Mouse (Mus musculus) mouse trophoblast stem cell (cell line): ENCODE results near the gene Barhl1.

Source experiments
- in situ Hi-C, 2 experiments: fragments of 300-500 bp; cut with MseI, MboI; formaldehyde crosslinking; loops; 2 replicates in 1 of 2; 3 replicates in 1 of 2; pipeline ENCODE4 v1.15.1; 2025

Barhl1 gene

DNA sequence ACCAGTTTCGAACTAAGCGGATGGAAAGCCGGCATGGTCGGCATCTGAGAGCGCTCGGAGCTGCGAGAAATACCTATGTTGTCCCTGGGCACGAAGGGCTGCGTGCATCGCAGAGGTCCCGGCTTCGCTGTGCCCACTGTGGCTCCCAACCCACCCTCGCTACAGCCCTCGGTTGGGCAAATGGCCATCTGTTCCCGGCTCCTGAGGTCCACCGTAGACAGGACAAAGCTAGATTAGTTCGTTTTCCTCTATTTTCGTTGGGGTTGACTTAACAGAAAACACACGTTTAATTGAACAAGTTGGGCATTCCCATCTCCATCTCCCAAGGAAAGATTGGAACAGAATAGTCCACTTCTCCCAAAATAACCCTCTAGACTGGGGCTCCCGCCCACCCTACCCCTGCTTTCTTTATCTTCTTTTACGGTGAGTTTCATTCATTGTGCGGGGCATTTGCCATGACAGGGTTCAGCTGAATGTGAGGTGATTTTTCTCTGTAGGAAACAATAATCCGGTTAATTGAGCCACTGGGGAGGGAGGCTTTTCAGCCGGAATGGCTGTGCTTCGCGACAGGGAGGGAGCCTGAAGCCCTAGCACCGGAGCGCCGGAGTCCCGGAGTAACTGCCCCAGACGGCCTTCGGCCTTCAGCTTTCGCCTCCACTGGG is 4.3 kb downstream of the Barhl1 start:
- in situ Hi-C loops, result no loop called here

GRCm38 (mm10) chr2:28911331-28912038 is 5.0 kb downstream of the Barhl1 start:
- in situ Hi-C loops, result no loop called here

GRCm38 (mm10) chr2:28910877-28911276 is 5.6 kb downstream of the Barhl1 start:
- in situ Hi-C loops, result no loop called here

DNA sequence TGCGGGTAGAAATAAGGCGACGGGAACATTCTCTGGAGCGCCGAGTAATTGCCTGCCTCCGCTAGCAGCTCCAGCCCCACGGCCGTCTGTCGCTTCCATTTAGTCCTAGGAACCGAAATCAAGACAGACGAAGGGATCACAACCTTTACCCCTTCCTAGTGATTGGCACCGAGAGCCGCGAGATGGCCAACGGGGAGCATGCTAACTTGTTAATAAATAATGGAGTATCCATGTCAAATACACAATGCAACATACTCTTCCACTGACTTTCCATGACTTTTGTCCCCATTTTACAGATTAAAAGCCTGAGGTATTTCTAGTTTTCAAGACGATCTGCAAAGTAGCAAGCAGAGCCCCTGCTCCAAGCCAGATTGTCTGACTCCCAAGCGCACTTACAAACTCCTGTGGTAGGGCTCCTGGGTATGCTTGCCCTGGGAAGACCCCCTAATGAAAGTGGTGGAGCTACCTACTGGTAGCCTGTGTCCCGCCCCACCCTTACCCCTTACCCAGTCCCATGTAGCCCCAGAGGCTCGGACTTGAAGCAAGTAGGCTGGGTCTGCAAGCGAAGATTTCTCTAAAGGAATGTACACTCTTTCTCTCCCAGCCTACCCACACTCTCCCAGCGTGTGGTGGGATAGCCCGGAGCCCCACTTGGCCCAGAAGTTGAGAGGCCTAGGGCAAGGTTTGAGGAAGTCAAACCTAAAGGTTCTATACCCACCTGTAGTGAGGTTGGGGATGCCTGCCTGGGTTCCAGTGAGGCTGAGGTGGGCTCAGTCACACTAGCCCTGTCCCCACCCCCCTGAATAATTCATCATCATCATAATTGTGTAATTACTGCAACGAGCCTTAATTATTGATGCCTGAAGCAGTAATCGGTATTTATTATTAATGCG is 6.4 kb downstream of the Barhl1 start:
- in situ Hi-C loops, result no loop called here

- in situ Hi-C loops, result no loop called here
Observed at GRCm38 (mm10) chr2:28909186-28909817, 7.2 kb downstream of the Barhl1 start.

GRCm38 (mm10) chr2:28908389-28909153 is 7.9 kb downstream of the Barhl1 start:
- in situ Hi-C loops, result no loop called here

GRCm38 (mm10) chr2:28907691-28908388 is 8.6 kb downstream of the Barhl1 start:
- in situ Hi-C loops, result no loop called here

DNA sequence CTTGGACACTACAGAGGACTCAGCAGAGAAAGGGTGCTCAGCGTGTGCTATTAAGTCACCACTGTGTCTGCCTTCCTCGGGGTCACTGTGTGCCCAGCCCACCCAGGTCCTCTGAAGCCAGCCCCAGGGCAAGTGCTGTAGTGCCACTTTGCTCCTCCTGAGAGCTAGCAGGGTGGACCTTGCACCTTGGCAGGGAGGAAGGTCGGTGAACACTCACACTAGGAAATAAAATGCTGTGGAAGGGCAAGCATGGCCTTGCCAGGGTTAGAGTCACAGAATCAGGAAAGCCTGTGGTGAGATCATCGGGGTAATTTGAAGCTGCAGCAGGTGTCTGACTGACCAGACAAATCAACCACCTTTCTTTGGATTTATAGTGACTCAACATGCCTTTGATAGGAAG is 10.9 kb downstream of the Barhl1 start:
- in situ Hi-C loops, result no loop called here

GRCm38 (mm10) chr2:28904786-28905185 is 11.7 kb downstream of the Barhl1 start:
- in situ Hi-C loops, result no loop called here

DNA sequence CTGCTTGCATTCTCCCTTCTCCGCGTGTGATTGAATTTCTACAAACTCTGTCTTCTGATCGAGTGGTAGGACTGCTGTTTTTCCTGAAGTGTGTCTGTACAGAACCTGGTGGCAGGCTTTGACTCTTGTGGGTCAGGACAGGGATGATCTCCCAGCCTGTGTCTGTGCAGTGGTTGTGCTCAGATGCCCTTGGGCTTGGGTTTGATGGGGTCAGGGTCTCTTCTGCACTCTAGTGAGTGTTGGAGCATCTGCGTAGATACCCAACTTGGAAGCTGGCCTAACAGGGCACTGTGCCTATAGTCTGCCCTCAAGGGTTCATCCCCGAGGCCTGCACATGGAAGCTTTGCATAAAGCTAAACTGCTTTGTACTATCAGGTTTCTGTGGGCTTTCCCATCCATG is 12.6 kb downstream of the Barhl1 start:
- in situ Hi-C loops, result no loop called here

- in situ Hi-C loops, result no loop called here
Observed at GRCm38 (mm10) chr2:28902291-28902690, 14.2 kb downstream of the Barhl1 start.

DNA sequence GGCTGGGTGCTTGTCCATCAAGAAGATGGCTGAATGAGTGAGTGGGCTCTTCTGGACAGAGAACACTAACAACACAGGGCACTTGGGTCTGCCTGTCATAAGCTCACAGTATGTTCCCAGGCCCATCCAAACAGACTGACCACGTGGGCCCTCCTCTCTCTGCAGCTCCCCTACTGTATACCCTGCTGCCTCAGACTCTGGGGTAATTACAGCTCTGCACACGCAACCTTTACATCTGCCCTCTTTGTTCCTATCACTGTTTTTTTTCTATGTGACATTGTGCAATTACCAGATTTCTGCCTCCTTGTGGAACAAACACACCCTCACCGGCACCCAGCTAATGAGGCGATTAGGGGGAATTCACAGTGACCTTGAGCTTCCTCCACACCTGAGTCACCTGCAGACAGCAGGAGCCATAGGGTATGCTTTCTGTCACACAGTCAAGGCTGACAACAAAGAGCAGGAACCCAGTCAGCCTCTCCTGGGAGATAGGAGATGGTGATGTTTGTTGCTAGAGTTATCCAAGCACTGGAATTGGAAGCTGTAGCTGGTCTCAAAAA is 19.0 kb downstream of the Barhl1 start:
- in situ Hi-C loops, result no loop called here

GRCm38 (mm10) chr2:28895876-28896275 is 20.6 kb downstream of the Barhl1 start:
- in situ Hi-C loops, result no loop called here

GRCm38 (mm10) chr2:28893526-28893925 is 22.9 kb downstream of the Barhl1 start:
- in situ Hi-C loops, result no loop called here

DNA sequence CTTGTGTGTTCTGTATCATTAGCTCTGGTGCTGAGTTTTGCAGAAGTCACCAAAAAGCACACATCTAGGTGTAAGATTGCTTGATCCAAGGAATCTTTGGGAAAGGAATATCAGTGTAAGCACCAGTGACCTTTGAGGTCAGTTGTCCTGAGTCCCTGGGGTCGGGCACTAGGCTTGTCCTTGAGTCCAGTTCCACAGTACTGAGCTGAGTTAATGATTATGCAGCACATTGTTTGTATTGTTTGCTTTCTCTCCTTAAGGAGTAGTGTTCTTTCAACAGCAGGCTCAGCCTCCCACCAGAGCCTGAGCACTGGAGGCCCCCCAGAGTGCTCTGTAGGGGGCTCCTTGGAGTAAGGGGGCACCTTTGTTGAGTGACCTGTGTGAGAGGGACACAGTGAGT is 23.7 kb downstream of the Barhl1 start:
- in situ Hi-C loops, result no loop called here

DNA sequence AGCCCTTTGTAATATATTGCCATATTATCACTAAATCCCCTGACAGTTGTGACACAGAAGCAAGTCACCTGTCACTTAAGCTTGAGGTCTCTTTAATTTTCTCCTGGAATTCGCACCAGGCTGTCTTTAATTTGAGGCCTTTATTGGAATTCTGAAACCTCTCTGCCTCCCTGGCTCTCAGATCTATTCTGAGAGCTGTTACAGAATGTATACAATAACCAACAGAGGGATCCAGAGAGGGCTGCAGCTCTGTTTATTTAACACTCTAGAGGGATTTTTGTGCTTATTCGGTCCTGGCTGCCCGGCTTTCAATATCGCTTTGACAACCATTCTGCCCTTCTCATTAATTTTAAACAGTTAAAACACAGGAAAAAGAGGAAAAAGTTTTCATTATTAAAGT is 31.6 kb downstream of the Barhl1 start:
- in situ Hi-C loops, result no loop called here

DNA sequence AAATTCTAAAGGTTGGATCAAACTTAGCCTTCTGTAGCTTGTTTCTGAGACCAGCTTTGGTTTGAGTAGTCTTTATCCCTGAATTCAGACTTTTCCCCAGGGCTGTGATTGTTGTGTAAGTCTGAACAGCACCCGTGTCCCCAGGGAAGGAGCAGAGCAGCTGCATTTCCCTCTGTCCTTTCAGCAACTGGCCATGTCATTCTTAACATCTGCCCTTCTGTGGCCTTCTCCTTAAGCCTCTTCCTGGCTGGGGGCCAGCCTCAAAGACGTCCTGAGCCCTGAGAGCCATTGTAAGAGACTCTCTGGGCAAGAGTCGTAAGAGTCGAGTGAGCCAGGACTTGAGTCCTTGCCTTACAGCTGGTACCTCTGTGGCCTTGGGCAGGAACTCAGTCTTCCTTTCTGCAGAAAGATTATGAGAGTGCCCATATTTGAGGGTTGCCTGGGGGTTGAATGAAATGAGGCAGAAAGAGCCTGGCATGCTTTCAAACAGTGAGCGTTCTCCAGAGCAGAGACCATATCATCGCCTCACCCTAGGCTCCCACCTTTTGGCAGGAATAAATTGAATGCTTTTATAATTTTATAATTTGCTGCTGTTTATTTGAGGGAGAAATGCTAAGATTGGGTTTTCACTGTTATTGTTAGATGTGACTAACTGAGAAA is 33.5 kb downstream of the Barhl1 start:
- in situ Hi-C loops, result no loop called here

DNA sequence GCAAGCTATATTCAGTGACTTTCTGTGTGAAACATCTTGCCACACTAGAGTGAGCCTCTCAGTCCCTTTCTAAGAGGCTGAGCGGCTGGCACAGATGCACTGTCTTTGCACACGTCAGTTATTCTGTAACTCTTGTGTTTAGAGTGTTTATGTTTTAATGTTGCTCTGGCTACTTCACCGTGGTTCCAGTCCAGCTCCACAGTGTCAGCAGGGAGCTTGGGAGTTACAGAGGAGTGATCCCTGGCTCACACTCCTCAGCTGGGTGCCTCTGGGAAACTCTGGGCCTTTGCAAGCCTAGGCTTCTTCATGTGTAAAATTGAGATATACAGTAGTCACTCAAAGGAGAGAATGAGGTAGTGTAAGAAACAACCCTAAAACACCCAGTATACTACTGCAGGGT is 34.4 kb downstream of the Barhl1 start:
- in situ Hi-C loops, result no loop called here

- in situ Hi-C loops, result no loop called here
Observed at GRCm38 (mm10) chr2:28881275-28881674, 35.2 kb downstream of the Barhl1 start.

DNA sequence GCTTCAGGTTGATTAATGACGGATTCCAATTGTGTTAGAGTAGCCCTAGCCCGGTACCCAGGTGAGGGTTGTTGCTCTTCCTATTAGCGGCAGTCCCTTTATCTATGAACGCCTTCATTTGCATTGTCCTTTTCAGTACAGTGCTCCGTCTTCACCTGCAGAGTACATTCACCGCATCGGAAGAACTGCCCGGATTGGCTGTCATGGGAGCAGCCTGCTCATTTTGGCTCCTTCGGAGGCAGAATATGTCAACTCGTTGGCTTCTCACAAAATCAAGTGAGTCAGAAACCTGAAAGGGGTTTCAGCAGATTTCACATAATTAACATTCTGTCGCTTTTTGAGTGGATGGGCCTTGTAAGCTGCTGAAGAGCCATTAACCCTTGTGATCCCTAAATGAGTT is 40.9 kb downstream of the Barhl1 start:
- in situ Hi-C loops, result no loop called here
